Mouse (Mus musculus) MEL (cell line): Measurements from ENCODE around the gene Gpat2. TPM values are rescaled to one million over a fixed set of nuclear protein-coding genes. Genes with fewer than 3 reads are reported as not detected.

Experiments used
- DNase-seq: peaks from one replicate; pipeline ENCODE4 v3.0.0; 2011; ENCODE audit warnings: low read depth, low spot score
- H3K27ac ChIP-seq: 2 replicates; pipeline ENCODE4 v1.5.1; 2012; ENCODE audit warnings: low read depth, mild to moderate bottlenecking, control low read depth, low read length, moderate library complexity; ENCODE audit not compliant: control insufficient read depth
- H3K27me3 ChIP-seq, 2 experiments: fragments of 150-350 bp in 1 of 2; sonication (generic) in 1 of 2; 2 replicates each; pipeline ENCODE4 v1.6.1; 2012; ENCODE audit warnings: low read length in 2 of 2, mild to moderate bottlenecking in 2 of 2, improper control_type of control experiment in 1 of 2, moderate library complexity in 1 of 2; ENCODE audit not compliant: insufficient read depth in 2 of 2, control insufficient read depth in 1 of 2
- H3K36me3 ChIP-seq, 2 experiments: 2 replicates each; pipeline ENCODE4 v1.6.1; 2012 to 2014; ENCODE audit warnings: low read length in 2 of 2, improper control_type of control experiment in 1 of 2, inconsistent platforms in 1 of 2, mild to moderate bottlenecking in 1 of 2; ENCODE audit not compliant: insufficient read depth in 2 of 2, control insufficient read depth in 1 of 2
- H3K4me1 ChIP-seq, 2 experiments: fragments of 150-350 bp in 1 of 2; sonication (generic) in 1 of 2; 2 replicates each; pipeline ENCODE4 v1.6.1; 2012; ENCODE audit warnings: low read length in 2 of 2, improper control_type of control experiment in 1 of 2, mild to moderate bottlenecking in 1 of 2; ENCODE audit not compliant: insufficient read depth in 2 of 2, control insufficient read depth in 1 of 2
- H3K4me3 ChIP-seq, 2 experiments: fragments of 150-350 bp in 1 of 2; sonication (generic) in 1 of 2; 2 replicates each; pipeline ENCODE4 v1.5.1; 2012; ENCODE audit warnings: low read depth in 2 of 2, low read length in 2 of 2, mild to moderate bottlenecking in 2 of 2, moderate library complexity in 2 of 2, control low read depth in 1 of 2, improper control_type of control experiment in 1 of 2; ENCODE audit not compliant: control insufficient read depth in 1 of 2, insufficient read depth in 1 of 2
- H3K79me2 ChIP-seq: 2 replicates; pipeline ENCODE4 v1.6.1; 2012; ENCODE audit warnings: mild to moderate bottlenecking, low read length, moderate library complexity; ENCODE audit not compliant: control insufficient read depth, poor library complexity, insufficient read depth
- H3K9ac ChIP-seq: 2 replicates; pipeline ENCODE4 v1.6.1; 2012; ENCODE audit warnings: low read depth, mild to moderate bottlenecking, control low read depth, low read length, moderate library complexity; ENCODE audit not compliant: control insufficient read depth, poor library complexity, severe bottlenecking
- H3K9me3 ChIP-seq: fragments of 150-350 bp; sonication (generic); replicated peaks from 2 replicates; pipeline ENCODE4 v1.6.1; 2012; ENCODE audit warnings: mild to moderate bottlenecking, low read length, improper control_type of control experiment, moderate library complexity; ENCODE audit not compliant: insufficient read depth
- CHD1 ChIP-seq: IDR thresholded peaks from 2 replicates; pipeline ENCODE4 v1.6.1; 2012; ENCODE audit warnings: low read depth, mild to moderate bottlenecking, inconsistent platforms, low read length, improper control_type of control experiment
- CHD2 ChIP-seq: IDR thresholded peaks from 2 replicates; pipeline ENCODE4 v1.6.1; 2011; ENCODE audit warnings: low read length, improper control_type of control experiment
- E2F4 ChIP-seq: IDR thresholded peaks from 2 replicates; pipeline ENCODE4 v1.6.1; 2011; ENCODE audit warnings: low read depth, low read length, improper control_type of control experiment, borderline replicate concordance
- ELF1 ChIP-seq: IDR thresholded peaks from 2 replicates; pipeline ENCODE4 v1.6.1; 2014; ENCODE audit warnings: low read depth, mild to moderate bottlenecking, inconsistent platforms, low read length, improper control_type of control experiment, moderate library complexity
- EP300 ChIP-seq, 2 experiments: IDR thresholded peaks; 2 replicates each; pipeline ENCODE4 v1.6.1; 2011; ENCODE audit warnings: improper control_type of control experiment in 2 of 2, low read length in 2 of 2, low read depth in 1 of 2, mild to moderate bottlenecking in 1 of 2
- GABPA ChIP-seq: IDR thresholded peaks from 2 replicates; pipeline ENCODE4 v1.6.1; 2012; ENCODE audit warnings: low read depth, mild to moderate bottlenecking, inconsistent platforms, low read length, improper control_type of control experiment, moderate library complexity
- HCFC1 ChIP-seq: IDR thresholded peaks from 2 replicates; pipeline ENCODE4 v1.6.1; 2012; ENCODE audit warnings: low read depth, mild to moderate bottlenecking, inconsistent platforms, low read length, improper control_type of control experiment, moderate library complexity
- JUND ChIP-seq: IDR thresholded peaks from 2 replicates; pipeline ENCODE4 v1.6.1; 2011; ENCODE audit warnings: low read depth, mild to moderate bottlenecking, improper control_type of control experiment, low read length
- MAX ChIP-seq: IDR thresholded peaks from 2 replicates; pipeline ENCODE4 v1.6.1; 2011; ENCODE audit warnings: low read length, improper control_type of control experiment
- MAZ ChIP-seq: IDR thresholded peaks from 2 replicates; pipeline ENCODE4 v1.6.1; 2012; ENCODE audit warnings: low read depth, mild to moderate bottlenecking, inconsistent platforms, low read length, improper control_type of control experiment
- MYB ChIP-seq: IDR thresholded peaks from 2 replicates; pipeline ENCODE4 v1.6.1; 2011; ENCODE audit warnings: mild to moderate bottlenecking, low read depth, low read length, improper control_type of control experiment
- MYC ChIP-seq: IDR thresholded peaks from 2 replicates; pipeline ENCODE4 v1.6.1; 2011; ENCODE audit warnings: low read depth, mild to moderate bottlenecking, low read length, improper control_type of control experiment, moderate library complexity
- POLR2A ChIP-seq, 2 experiments: IDR thresholded peaks; 2 replicates each; pipeline ENCODE4 v1.6.1; 2011 to 2012; ENCODE audit warnings: low read length in 2 of 2, mild to moderate bottlenecking in 2 of 2, control low read depth in 1 of 2, improper control_type of control experiment in 1 of 2, low read depth in 1 of 2, moderate library complexity in 1 of 2; ENCODE audit not compliant: control insufficient read depth in 1 of 2, insufficient read depth in 1 of 2, poor library complexity in 1 of 2
- POLR2AphosphoS2 ChIP-seq: IDR thresholded peaks from 2 replicates; pipeline ENCODE4 v1.6.1; 2011; ENCODE audit warnings: low read length, improper control_type of control experiment
- RAD21 ChIP-seq: IDR thresholded peaks from 2 replicates; pipeline ENCODE4 v1.6.1; 2011; ENCODE audit warnings: mild to moderate bottlenecking, low read depth, low read length, improper control_type of control experiment
- SIN3A ChIP-seq: IDR thresholded peaks from 2 replicates; pipeline ENCODE4 v1.6.1; 2012; ENCODE audit warnings: low read length, improper control_type of control experiment, inconsistent platforms
- SMC3 ChIP-seq: IDR thresholded peaks from 2 replicates; pipeline ENCODE4 v1.6.1; 2011; ENCODE audit warnings: low read depth, low read length, improper control_type of control experiment
- TAL1 ChIP-seq: IDR thresholded peaks from 2 replicates; pipeline ENCODE4 v1.6.1; 2012; ENCODE audit warnings: mild to moderate bottlenecking, inconsistent platforms, low read length, moderate library complexity, mixed read lengths
- UBTF ChIP-seq: IDR thresholded peaks from 2 replicates; pipeline ENCODE4 v1.6.1; 2012; ENCODE audit warnings: low read depth, mild to moderate bottlenecking, inconsistent platforms, low read length, improper control_type of control experiment, moderate library complexity, borderline replicate concordance; ENCODE audit not compliant: insufficient read depth
- USF1 ChIP-seq: IDR thresholded peaks from 2 replicates; pipeline ENCODE4 v1.6.1; 2014; ENCODE audit warnings: low read depth, mild to moderate bottlenecking, inconsistent platforms, low read length, improper control_type of control experiment, moderate library complexity
- USF2 ChIP-seq, 2 experiments: IDR thresholded peaks; 2 replicates each; pipeline ENCODE4 v1.6.1; 2011 to 2012; ENCODE audit warnings: improper control_type of control experiment in 2 of 2, low read length in 2 of 2, borderline replicate concordance in 1 of 2, inconsistent platforms in 1 of 2, low read depth in 1 of 2, mild to moderate bottlenecking in 1 of 2; ENCODE audit not compliant: insufficient read depth in 1 of 2
- ZKSCAN1 ChIP-seq: IDR thresholded peaks from 2 replicates; pipeline ENCODE4 v1.6.1; 2012; ENCODE audit warnings: low read depth, mild to moderate bottlenecking, inconsistent platforms, low read length, improper control_type of control experiment, moderate library complexity
- ZNF384 ChIP-seq: IDR thresholded peaks from 2 replicates; pipeline ENCODE4 v1.6.1; 2012; ENCODE audit warnings: low read depth, mild to moderate bottlenecking, inconsistent platforms, low read length, improper control_type of control experiment
- polyA plus RNA-seq, 2 experiments: library from polyadenylated mRNA; stranded (reverse) in 1 of 2; unstranded in 1 of 2; fragments of >175 nt in 1 of 2; fragments of >200 nt in 1 of 2; gene quantifications; 2 replicates each; pipeline versions ENCODE4 v1.2.1 to v1.2.4; 2012; ENCODE audit warnings: low replicate concordance in 2 of 2, low read depth in 1 of 2; ENCODE audit not compliant: insufficient read length in 2 of 2, insufficient read depth in 1 of 2, missing spikeins in 1 of 2
- total RNA-seq: library from RNA; depleted of rRNA; stranded (reverse); fragments of 300-350 nt; gene quantifications from 2 replicates; pipeline ENCODE4 v1.2.3, GENCODE M21; 2012

Gpat2 gene
- total and polyA plus RNA-seq, 3 experiments: 0.07 TPM; not detected in 2

DNA sequence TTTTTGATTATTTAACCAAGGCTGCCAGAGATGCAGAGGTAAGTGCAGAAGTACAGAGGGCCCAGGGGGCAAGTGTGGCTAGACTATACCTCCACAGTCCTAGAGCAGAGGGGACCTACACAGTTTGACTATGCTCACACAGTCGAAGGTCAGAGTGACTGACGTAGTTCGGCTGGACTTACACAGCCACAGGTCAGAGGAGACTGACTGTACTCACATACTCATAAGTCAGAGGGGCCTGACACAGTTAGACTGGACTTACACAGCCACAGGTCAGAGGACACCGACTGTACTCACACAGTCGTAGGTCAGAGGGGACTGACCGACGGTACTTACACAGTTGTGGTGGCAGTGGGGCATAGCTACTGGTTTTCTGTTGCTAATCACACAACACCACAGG is 26.3 kb upstream of the Gpat2 start:
- Histone ChIP-seq H3K27me3 (no peaks in the 10 kb centered on the region; a peak in 1 of 4 replicates), H3K9me3 (no peaks in the 10 kb centered on the region), H3K27ac (no peak overlapping the region), H3K4me1 (no peaks in the 10 kb centered on the region), H3K4me3 (no peak overlapping the region), H3K36me3 (no peaks in the 10 kb centered on the region), H3K79me2 (no peaks in the 10 kb centered on the region), H3K9ac (no peak overlapping the region)
- no peak for TF ChIP-seq RAD21
- TF ChIP-seq ELF1: no peak
- TF ChIP-seq CHD1: no peak
- no peak for TF ChIP-seq SMC3
- TF ChIP-seq USF1: no peak
- TF ChIP-seq TAL1: no peak
- no peak for TF ChIP-seq EP300 (IDR thresholded peaks at IDR 0.05; ENCODE audit: low read depth in 1 of 2, low read length in 2 of 2)
- no peak for TF ChIP-seq JUND
- TF ChIP-seq ZNF384: no peak
- no peak for TF ChIP-seq USF2 (IDR thresholded peaks at IDR 0.05; ENCODE audit: borderline replicate concordance in 1 of 2, insufficient read depth in 1 of 2, low read depth in 1 of 2, low read length in 2 of 2)
- no peak for TF ChIP-seq POLR2A (IDR thresholded peaks at IDR 0.05; ENCODE audit: control insufficient read depth in 1 of 2, insufficient read depth in 1 of 2, low read depth in 1 of 2, low read length in 2 of 2, poor library complexity in 1 of 2)
- TF ChIP-seq MAZ: no peak
- TF ChIP-seq UBTF: no peak
- TF ChIP-seq POLR2AphosphoS2: no peak
- no peak for TF ChIP-seq CHD2
- TF ChIP-seq MYC: no peak
- no peak for TF ChIP-seq MAX
- no peak for TF ChIP-seq ZKSCAN1
- TF ChIP-seq E2F4: no peak
- DNase-seq: no peak

DNA sequence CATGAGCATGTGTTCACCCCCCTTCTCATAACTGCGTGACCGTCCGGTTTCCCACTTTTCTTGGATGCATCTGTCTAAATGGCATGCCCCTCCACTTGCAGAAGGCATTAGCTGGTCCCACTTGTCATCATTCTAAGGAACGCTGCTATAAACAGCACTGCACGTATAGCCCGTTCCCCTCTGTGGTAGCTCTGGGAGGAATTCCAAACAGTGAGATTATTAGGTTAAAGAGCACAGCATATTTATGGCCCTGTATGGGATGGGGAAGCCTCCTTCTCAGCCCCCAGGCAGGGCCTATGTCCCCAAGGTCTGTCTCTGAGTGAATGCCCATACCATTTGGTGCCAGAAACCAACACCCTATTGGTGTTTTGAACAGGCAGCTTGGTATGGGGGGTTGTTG is 13.9 kb upstream of the Gpat2 start:
- no peak for DNase-seq
- no peaks in the 10 kb centered on the region for H3K4me1 ChIP-seq
- no peak overlapping the region for H3K4me3 ChIP-seq
- no peaks in the 10 kb centered on the region for H3K79me2 ChIP-seq
- H3K27me3 ChIP-seq: peaks cover 1 to 6% of the 10 kb centered on the region in 2 experiments; a peak in 3 of 4 replicates
- no peak overlapping the region for H3K27ac ChIP-seq
- no peak overlapping the region for H3K9ac ChIP-seq
- H3K9me3 ChIP-seq: no peaks in the 10 kb centered on the region
- TF ChIP-seq SMC3 (no peak), MAZ (no peak), POLR2A (IDR thresholded peaks at IDR 0.05; ENCODE audit: control insufficient read depth in 1 of 2, insufficient read depth in 1 of 2, low read depth in 1 of 2, low read length in 2 of 2, poor library complexity in 1 of 2) (no peak), SIN3A (no peak), MYC (no peak), TAL1 (no peak), GABPA (no peak), HCFC1 (no peak), MYB (no peak)
- no peaks in the 10 kb centered on the region for H3K36me3 ChIP-seq
